Mouse (Mus musculus) cerebellum, adult 9-11 months (tissue): Measurements from ENCODE around the gene Vmn2r76.
"Not testable (repeated sequence)": the region's sequence is repeated elsewhere in the genome, so short reads cannot be mapped to it uniquely, and the experiment has no call there.

Source experiments
- DNase-seq: peaks from one replicate; pipeline ENCODE4 v3.0.0; 2022

Vmn2r76 gene

DNA sequence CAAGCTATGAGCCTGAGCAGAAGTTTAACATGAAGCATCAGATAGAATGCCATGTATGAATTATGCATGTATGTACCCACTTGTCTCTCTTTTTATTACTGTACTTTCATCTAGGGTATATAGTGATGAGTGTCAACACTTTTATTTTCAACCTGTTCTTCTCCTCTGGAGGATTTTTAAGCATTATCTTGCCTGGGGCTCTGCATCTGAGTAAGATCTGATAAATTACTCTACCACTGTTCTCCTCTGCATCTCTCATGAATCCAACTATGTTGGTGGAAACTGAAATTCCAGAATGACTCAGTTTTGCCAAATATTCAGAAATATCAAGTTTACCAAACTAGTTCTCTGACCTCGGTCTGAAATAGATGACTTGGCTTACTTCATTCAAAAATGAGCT lies at the start of gene Vmn2r76:
Gene Vmn2r76 (minus strand): TSS at position 101 of the 400 bp plus-strand sequence.
- DNase-seq: no peak

DNA sequence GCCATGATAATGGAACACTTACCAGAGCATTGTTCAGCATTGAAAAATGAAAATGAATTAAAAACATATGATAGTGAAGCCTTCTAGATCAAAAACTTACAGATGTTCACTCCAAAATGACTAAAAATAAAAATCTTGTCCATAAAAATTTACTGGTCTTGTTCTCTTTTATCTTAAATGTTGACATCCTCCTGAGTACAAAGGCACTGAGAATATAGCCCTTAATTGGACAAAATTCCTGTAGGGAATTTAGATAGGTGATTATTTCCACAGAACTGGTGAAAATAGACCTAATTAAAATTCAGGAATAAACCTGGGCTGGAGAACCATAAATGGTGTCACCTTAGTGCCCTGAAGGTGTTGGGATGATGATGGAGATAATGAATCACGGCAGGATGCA lies 31.0 kb upstream of the Vmn2r76 start, which contains the start of gene Olfr310:
Gene Olfr310 (minus strand): TSS at position 101 of the 400 bp plus-strand sequence.
- no peak for DNase-seq

DNA sequence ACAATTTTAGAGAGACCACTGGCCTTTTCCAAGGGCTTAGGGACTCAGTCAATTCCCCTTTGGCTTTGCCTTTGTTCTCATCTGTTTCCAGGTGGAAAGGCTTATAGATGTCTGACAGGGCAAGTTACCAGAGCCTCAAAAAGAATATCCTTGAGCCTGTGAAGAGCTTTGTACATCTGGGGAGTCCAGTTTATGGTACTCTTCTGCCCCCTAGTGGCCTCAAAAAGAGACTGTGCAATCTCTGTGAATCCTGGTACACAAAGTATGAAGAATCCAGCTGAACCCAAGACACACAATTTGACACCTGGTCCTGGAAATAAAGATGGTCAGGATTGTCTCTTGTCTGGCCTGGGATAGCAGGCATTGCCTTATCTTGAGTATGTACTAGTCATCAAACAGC lies 34.8 kb downstream of the Vmn2r76 start:
- no peak for DNase-seq

DNA sequence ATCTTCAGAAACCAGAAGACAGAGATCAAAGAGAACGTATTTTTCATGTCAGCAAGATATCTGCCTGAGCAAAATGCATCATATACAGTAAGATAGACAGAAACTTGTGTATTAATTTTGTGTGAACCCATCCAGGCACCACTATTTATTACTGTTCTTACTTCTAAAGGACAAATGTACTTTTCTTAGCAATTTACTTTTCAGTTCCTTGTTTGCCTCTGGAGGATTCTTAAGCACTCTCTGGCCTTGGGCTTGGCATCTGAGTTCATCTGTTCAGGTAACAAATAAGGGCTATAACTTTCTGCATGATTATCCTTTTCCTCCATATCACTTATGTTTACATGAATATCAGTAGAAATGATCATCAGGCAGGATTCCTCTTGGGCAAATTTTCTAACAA lies 74.4 kb downstream of the Vmn2r76 start, which contains the start of gene Vmn2r75:
Gene Vmn2r75 (minus strand): TSS at position 101 of the 400 bp plus-strand sequence.
- DNase-seq: not testable (repeated sequence)
